Mouse (Mus musculus) mouse embryonic stem cell (cell line): Measurements from ENCODE around the gene Trim46.

Experiments
- in situ Hi-C, 2 experiments: fragments of 300-500 bp; cut with MboI; formaldehyde crosslinking; loops; 1 replicate in 1 of 2; 3 replicates in 1 of 2; pipeline ENCODE4 v1.14.3; 2019 to 2020; ENCODE audit warnings: low sequenced_read_pairs in 2 of 2, low pct_unique_long_range_greater_than_20kb in 1 of 2, mixed read lengths in 1 of 2; ENCODE audit not compliant: unreplicated experiment in 1 of 2

Trim46 gene

DNA sequence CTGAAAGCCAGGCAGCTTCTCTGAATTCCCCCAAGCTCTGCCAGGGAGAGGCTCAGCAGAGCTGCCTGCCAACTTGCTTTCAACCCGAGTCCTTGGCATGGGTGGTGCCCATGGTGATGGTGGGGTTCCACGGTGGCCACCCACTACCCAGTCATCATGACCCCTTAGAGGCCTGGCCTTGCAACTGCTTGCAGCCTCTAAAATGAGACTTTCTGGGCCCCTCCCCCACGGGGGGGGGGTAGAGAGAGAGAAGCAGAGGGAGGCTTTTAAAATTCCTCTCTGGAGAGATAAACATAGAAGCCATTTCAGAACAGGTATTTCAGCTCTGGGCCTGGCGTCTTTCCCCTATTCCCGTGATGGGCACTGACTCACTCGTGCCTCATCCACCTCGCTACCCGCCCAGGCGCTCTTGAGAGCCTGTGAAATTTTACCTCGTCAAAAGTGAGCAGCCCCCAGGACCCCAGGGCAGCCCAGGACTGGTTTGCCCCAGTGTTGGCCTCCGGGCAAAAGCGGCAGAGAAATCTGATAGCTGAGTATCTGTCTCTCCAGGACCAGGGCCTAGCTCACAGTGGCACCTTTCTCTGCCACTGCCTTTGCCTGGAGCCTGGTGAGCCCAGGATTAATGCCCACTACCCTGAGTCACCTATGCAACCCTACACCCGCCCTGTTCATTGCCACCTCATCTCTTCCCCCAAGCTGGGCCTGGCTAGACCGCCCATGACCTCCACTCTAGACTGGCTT, 31.3 kb upstream of the Trim46 start:
- in situ Hi-C loops, result no loop called here

- in situ Hi-C loops, result no loop called here
Measured at GRCm38 (mm10) chr3:89276061-89276460, 30.0 kb upstream of the Trim46 start.

DNA sequence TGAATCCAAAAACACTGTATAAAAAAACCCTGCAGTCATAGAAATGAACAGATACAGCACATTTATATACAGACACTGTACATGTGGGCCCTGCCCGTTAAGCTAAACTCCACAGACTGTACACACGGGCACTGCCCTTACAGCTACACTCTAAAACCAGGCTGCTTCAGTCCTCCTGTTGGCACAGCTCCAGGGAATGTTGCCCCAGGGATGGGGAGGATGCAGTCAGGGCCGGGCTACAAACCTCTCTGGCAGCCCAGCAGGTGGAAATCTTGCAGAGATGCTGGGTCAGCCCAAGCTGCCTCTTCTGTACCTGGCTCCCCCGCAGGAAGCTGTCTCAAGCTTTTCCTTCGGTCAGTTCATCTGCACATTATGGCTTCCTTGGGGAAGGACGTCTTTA, 25.7 kb upstream of the Trim46 start:
- in situ Hi-C loops, result no loop called here

- in situ Hi-C loops, result no loop called here
Measured at GRCm38 (mm10) chr3:89270891-89271290, 24.8 kb upstream of the Trim46 start.

GRCm38 (mm10) chr3:89270051-89270755, 24.1 kb upstream of the Trim46 start, which contains the start of gene Slc50a1:
Slc50a1 (minus strand) TSS chr3:89270570.
- in situ Hi-C loops, result no loop called here

DNA sequence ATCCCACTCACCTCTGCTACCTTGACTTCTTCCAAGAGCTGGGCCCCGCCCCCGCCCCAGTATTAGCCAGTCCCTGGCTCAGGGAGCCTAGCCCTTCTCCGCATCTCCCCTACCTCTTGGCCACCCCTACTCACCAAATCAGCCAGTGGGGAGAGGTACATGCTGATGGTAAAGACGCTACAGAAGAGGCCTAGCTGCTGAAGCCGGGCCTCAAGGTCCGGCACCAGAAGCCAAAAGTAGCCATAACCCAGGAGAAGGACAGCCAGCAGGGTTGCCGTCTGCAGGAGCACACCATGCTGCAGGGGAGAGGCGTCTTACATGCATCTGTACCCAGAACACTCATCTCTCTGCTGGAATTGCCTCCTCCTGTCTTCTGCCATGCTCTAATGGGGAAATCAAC, 22.8 kb upstream of the Trim46 start:
- in situ Hi-C loops, result no loop called here

GRCm38 (mm10) chr3:89266439-89266893, 20.4 kb upstream of the Trim46 start:
- in situ Hi-C loops, result no loop called here

DNA sequence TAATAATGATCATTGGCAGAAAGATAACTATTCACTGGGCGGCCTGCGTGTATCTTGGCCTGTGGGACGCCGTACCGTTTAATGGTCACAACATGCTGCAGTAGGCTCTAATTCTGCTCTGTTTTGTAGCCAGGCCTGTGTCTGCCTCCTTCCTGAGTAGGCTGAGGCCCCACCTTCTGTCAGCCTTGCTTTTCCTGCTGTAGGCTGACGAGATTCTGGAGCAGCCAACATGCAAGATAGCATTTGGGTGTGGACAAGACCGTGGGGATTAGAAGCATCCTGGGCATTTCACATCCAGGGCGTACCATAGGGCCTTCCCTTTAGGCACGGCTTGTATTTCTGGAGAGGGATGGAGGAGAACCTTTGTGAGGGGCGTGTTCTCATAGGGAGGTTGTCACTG, 16.3 kb upstream of the Trim46 start:
- in situ Hi-C loops, result no loop called here

- in situ Hi-C loops, result no loop called here
Measured at GRCm38 (mm10) chr3:89260211-89260610, 14.1 kb upstream of the Trim46 start.

GRCm38 (mm10) chr3:89259076-89259475, 13.0 kb upstream of the Trim46 start, which contains the start of gene Dpm3:
Dpm3 (plus strand) TSS chr3:89259358.
- in situ Hi-C loops, result no loop called here

DNA sequence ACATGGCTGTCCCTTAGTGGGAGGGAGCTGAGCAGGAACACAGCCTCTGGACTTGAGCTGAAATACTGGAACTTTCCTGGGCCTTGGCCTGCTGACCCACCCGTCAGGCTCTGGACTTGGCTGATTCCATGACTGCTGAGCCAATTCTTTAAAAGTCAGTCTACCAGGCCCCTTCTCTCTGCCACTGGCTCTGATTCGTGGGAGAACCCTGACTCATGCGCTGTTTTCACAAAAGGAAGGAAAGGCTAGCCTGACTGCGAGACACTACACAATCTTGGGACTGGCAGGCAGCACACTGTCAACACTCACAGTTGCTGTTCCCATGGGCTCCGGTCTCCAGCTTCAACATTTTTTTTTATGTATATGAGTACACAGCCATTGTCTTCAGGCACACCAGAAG, 10.1 kb upstream of the Trim46 start:
- in situ Hi-C loops, result no loop called here

DNA sequence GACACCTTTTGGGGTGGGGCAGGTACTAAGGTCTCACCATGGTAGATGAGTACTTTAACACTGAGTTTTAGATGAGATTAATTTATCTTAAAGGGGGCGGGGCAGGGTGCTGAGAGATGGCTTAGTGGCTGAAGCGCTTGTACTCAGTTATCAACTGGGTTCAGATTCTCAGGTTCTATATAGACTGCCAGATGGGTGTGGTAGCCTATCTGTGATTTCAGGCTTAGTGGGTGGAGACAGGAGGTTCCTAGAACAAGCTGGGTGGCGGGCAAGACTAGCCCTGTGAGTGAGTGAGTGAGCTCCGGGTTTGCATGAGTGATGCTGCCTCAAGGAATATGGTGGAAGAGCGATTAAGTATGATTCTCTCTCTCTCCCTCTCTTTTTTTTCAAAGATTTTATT, 8.9 kb upstream of the Trim46 start:
- in situ Hi-C loops, result no loop called here

DNA sequence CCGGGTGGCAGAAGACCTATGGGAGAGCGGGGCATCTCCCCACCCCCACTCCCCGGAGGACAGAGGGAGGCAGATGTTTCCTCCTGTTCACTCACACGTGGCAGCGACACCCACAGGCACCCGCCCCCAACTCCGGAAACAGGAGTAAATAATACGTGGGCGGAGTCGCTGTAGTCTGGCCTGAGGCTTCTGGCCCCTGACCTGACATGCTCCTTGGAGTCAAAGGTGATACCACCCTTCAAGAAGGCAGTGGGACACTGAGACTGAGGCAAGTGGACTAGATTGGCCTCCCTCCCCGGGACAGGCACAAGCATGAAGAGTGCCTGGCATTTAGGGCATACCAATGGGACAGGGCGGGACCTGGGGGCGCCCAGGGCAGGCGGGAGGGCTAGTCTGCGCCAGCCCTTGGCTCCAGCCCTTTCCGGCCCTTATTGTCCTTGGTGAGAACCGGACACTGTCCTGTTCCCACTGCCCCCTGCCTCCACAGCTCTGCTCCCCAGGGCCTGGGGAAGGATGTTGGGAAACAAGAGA, 5.3 kb upstream of the Trim46 start:
- in situ Hi-C loops, result no loop called here

DNA sequence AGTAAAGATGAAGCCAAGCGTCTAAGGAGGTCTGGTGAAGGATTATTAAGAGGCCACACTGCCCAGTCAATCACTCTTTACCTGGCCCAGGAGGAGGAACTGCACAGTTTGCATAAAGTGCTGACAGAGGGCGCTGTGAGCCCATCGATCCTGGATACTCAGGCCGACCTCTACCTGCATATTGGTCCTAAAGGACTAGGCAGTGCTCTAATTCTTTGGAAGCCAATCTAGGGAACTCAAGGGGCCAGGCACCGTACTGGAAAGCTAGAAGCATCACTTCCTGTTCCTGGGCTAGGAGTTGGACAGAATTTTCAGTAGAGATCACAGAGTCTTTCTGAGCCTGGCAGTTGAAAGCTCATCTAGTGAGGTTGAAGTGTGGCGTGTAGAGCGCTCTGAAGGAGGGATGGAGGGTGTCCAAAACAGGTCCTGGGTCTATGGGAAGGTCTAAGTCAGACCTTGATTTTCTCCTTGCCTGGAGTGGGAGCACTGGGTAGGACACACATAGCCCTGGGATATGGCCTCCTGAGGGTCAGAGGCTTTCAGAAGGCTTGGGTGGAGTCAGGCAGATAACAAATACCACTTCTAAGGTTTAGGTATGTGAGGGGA, 4.4 kb upstream of the Trim46 start:
- in situ Hi-C loops, result no loop called here

- in situ Hi-C loops, result loop anchor here in 1 of 2 experiments (5.0 kb wide), 1 partner anchor 35 kb away; the partner anchor contains the start of gene Efna1
Measured at GRCm38 (mm10) chr3:89247466-89247865, 1.4 kb upstream of the Trim46 start.

GRCm38 (mm10) chr3:89245688-89246171, 379 bp downstream of the Trim46 start, which contains the start of gene Krtcap2:
Krtcap2 (plus strand) TSS chr3:89245966.
- in situ Hi-C loops, result loop anchor here in 1 of 2 experiments (5.0 kb wide), 1 partner anchor 37 kb away; the partner anchor contains the start of gene Efna1

GRCm38 (mm10) chr3:89244982-89245687, 974 bp downstream of the Trim46 start:
- in situ Hi-C loops, result loop anchor here in 1 of 2 experiments (5.0 kb wide), 1 partner anchor 37 kb away; the partner anchor contains the start of gene Efna1
